Mouse (Mus musculus): ENCODE data around the gene Dab2ip.

GRCm38 (mm10) chr2:35615366-35615765 is 57.3 kb downstream of the Dab2ip start:
- no peak for TF ChIP-seq SRF (IDR thresholded peaks at IDR 0.05; ENCODE audit: control insufficient read depth, insufficient read length, low read depth)
- no peak for TF ChIP-seq POLR2AphosphoS2 (IDR thresholded peaks at IDR 0.05; ENCODE audit: insufficient read length, low read depth)
- no peak for TF ChIP-seq E2F4 (IDR thresholded peaks at IDR 0.05; ENCODE audit: insufficient read depth)
- no peak for TF ChIP-seq POLR2A (IDR thresholded peaks at IDR 0.05; ENCODE audit: insufficient read length, low read depth)

Measured in myocyte (in vitro differentiated cells).